Mouse (Mus musculus): ENCODE measurements around the gene Olfr573-ps1. TPM values are rescaled to one million over a fixed set of nuclear protein-coding genes. Genes with fewer than 3 reads are reported as not detected.

The Olfr573-ps1 gene
- polyA plus RNA-seq (2016; fragmentation: Nextera tagmentation; extraction: Ambion mirVana): not detected in 2 replicates

DNA sequence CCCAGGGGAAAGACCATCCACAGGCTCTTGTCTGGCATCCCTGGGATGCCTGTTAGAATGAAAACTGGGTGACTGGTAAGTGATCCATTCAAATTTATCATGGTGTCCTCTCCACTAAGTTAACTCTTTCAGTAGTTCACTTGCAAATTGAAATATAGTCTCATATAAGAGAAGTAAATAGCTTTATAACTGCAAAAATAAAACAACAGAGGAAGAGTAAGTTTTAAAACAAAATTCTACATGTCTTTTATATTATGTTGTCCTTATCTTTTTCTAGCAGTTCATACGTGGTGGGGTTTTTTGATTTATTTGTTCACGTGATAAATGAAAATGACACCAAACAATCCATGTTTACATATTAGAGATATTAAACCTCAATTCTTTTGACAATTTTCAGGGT is at the start of gene Olfr573-ps1:
TSS of gene Olfr573-ps1 (minus strand) at position 101 of the 400 bp plus-strand sequence.
- Histone ChIP-seq H3K27ac (no peak within 1 kb of the TSS), H3K36me3 (no peaks in the 10 kb centered on the region), H3K27me3 (no peaks in the 10 kb centered on the region), H3K9ac (replicated peaks) (no peak within 1 kb of the TSS), H3K4me1 (replicated peaks) (no peaks in the 10 kb centered on the region), H3K4me3 (replicated peaks) (no peak within 1 kb of the TSS), H3K9me3 (no peaks in the 10 kb centered on the region), H3K4me2 (no peak within 1 kb of the TSS)
- ATAC-seq (ENCODE audit: insufficient number of reproducible peaks, insufficient read depth, low FRiP score, low TSS enrichment, low read depth): no peak
- WGBS: 91% methylated on average over 2 of the region's 2 CpGs

- Histone ChIP-seq H3K4me3 (replicated peaks) (no peak within 1 kb of the TSS), H3K9me3 (no peaks in the 10 kb centered on the region), H3K4me2 (no peak within 1 kb of the TSS), H3K27ac (no peak within 1 kb of the TSS), H3K9ac (replicated peaks) (no peak within 1 kb of the TSS), H3K4me1 (replicated peaks) (no peaks in the 10 kb centered on the region), H3K27me3 (no peaks in the 10 kb centered on the region), H3K36me3 (no peaks in the 10 kb centered on the region)
- no peak for ATAC-seq (ENCODE audit: insufficient number of reproducible peaks, insufficient read depth, low FRiP score, low TSS enrichment, low read depth)
- 74% methylated on average over 3 of the region's 3 CpGs for WGBS
These were observed 46.8 kb upstream of the Olfr573-ps1 start, which contains the start of gene Olfr578 for GRCm38 (mm10) chr7:102989224-102989623. Gene Olfr578 (minus strand): TSS chr7:102989324.

- no peaks in the 10 kb centered on the region for H3K36me3 ChIP-seq
- no peaks in the 10 kb centered on the region for H3K4me1 ChIP-seq (replicated peaks)
- H3K9ac ChIP-seq (replicated peaks): no peak within 1 kb of the TSS
- no peak within 1 kb of the TSS for H3K4me2 ChIP-seq
- no peak for ATAC-seq (ENCODE audit: insufficient number of reproducible peaks, insufficient read depth, low FRiP score, low TSS enrichment, low read depth)
- H3K27me3 ChIP-seq: no peaks in the 10 kb centered on the region
- H3K9me3 ChIP-seq: no peaks in the 10 kb centered on the region
- WGBS: 84% methylated on average over 2 of the region's 2 CpGs
- no peak within 1 kb of the TSS for H3K27ac ChIP-seq
- H3K4me3 ChIP-seq (replicated peaks): no peak within 1 kb of the TSS
These were observed 33.5 kb upstream of the Olfr573-ps1 start, which contains the start of gene Olfr577 for GRCm38 (mm10) chr7:102975843-102976242. Gene Olfr577 (minus strand): TSS chr7:102975943.

DNA sequence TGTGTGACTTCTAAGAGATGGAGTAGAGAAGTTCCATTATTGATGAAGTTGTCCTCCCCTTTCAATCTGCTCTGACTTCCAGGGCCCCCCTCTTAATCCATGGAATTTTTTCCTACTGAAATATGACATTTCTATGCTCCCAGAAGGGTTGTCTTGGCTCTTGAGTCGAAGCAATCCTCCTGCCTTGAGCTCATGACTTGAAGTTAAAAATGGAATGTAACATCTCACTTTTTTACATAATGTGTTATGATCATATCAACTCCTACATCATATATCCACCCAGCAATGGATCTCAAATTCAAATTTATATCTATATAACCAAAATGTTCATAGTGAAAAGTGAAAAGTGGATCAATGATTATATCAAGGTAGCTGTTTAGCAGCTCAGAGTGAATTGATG is 32.0 kb upstream of the Olfr573-ps1 start:
- no peak overlapping the region for H3K4me2 ChIP-seq
- H3K36me3 ChIP-seq: no peaks in the 10 kb centered on the region
- H3K27ac ChIP-seq: no peak overlapping the region
- H3K9me3 ChIP-seq: no peaks in the 10 kb centered on the region
- H3K27me3 ChIP-seq: no peaks in the 10 kb centered on the region
- ATAC-seq (ENCODE audit: insufficient number of reproducible peaks, insufficient read depth, low FRiP score, low TSS enrichment, low read depth): no peak
- H3K9ac ChIP-seq (replicated peaks): no peak overlapping the region
- no peaks in the 10 kb centered on the region for H3K4me1 ChIP-seq (replicated peaks)
- no peak overlapping the region for H3K4me3 ChIP-seq (replicated peaks)
- 56% methylated on average over 1 of the region's 1 CpGs for WGBS

GRCm38 (mm10) chr7:102962360-102962759 is 20.0 kb upstream of the Olfr573-ps1 start, which contains the start of gene Olfr576:
Gene Olfr576 (plus strand): TSS chr7:102962660.
- Histone ChIP-seq H3K27me3 (no peaks in the 10 kb centered on the region), H3K9ac (replicated peaks) (no peak within 1 kb of the TSS), H3K4me2 (no peak within 1 kb of the TSS), H3K4me3 (replicated peaks) (no peak within 1 kb of the TSS), H3K36me3 (no peaks in the 10 kb centered on the region), H3K4me1 (replicated peaks) (no peaks in the 10 kb centered on the region), H3K9me3 (no peaks in the 10 kb centered on the region), H3K27ac (no peak within 1 kb of the TSS)
- WGBS: 59% methylated on average over 2 of the region's 2 CpGs
- ATAC-seq (ENCODE audit: insufficient number of reproducible peaks, insufficient read depth, low FRiP score, low TSS enrichment, low read depth): no peak

DNA sequence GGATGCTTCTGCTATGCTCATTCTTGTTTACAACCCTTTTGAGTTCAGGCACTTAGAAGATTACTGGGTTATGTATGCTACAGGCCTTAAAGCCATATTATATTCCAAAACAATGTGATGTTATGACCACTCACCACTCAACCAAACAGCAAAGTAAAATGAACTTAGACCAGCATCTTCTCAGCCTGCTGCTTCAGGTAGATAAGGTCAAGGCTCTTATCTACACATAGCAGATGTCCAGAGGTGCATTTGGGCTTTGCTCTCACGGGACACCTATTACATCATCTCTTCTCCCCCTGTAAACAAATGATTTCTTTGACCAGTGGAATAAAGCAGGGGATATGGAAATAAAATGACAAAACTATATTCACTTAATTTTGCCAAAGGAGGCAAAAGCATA is 16.2 kb upstream of the Olfr573-ps1 start, which contains the start of gene Olfr575:
TSS of gene Olfr575 (minus strand) at position 183 of the 400 bp plus-strand sequence.
- H3K4me3 ChIP-seq (replicated peaks): no peak within 1 kb of the TSS
- WGBS: 68% methylated on average over 1 of the region's 1 CpGs
- no peaks in the 10 kb centered on the region for H3K4me1 ChIP-seq (replicated peaks)
- H3K4me2 ChIP-seq: no peak within 1 kb of the TSS
- no peaks in the 10 kb centered on the region for H3K36me3 ChIP-seq
- no peak for ATAC-seq (ENCODE audit: insufficient number of reproducible peaks, insufficient read depth, low FRiP score, low TSS enrichment, low read depth)
- H3K9me3 ChIP-seq: no peaks in the 10 kb centered on the region
- no peak within 1 kb of the TSS for H3K27ac ChIP-seq
- no peak within 1 kb of the TSS for H3K9ac ChIP-seq (replicated peaks)
- H3K27me3 ChIP-seq: no peaks in the 10 kb centered on the region

DNA sequence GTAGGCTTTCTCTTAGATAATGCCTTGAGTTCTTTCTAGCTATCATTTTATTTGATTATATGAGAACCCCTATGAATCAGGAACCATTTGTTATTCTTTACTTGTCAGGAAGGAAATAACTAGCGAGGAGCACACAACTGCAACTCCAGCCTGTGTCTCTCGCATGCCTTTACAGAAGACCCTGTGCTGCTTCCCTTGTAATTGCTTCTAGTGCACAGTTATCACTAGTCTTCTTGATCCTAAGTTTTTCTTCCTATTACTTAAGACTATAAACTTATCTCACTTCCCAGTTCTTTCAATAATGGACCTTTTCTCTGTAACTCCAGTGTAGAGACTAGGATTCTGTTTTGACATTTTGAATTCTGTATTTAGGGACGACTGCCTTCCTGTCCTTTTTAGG is 15.8 kb upstream of the Olfr573-ps1 start:
- H3K9ac ChIP-seq (replicated peaks): no peak overlapping the region
- no peaks in the 10 kb centered on the region for H3K4me1 ChIP-seq (replicated peaks)
- no peaks in the 10 kb centered on the region for H3K9me3 ChIP-seq
- no peak for ATAC-seq (ENCODE audit: insufficient number of reproducible peaks, insufficient read depth, low FRiP score, low TSS enrichment, low read depth)
- no peak overlapping the region for H3K4me3 ChIP-seq (replicated peaks)
- no peak overlapping the region for H3K4me2 ChIP-seq
- WGBS: 75% methylated on average over 3 of the region's 3 CpGs
- H3K36me3 ChIP-seq: no peaks in the 10 kb centered on the region
- no peak overlapping the region for H3K27ac ChIP-seq
- H3K27me3 ChIP-seq: no peaks in the 10 kb centered on the region

DNA sequence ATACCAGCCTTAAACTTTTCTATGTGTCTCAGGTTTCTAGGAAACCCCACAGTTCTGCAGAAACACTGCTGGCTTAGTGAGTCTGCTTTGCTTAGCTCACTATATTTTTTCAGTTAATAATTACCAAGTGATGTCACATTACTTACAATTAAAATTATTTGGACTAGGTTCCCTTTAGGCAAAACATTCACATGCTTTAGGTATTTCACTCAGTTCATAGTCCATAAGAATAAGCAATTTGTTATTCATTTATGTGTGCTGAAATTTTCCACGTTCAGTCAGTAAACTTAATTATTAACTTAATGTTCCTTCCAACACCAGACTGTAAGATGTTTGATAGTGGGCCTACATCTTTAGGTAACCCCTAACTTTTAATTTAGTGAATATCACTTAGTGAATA is 8.4 kb upstream of the Olfr573-ps1 start:
- Histone ChIP-seq H3K27ac (no peak overlapping the region), H3K4me2 (no peak overlapping the region), H3K9ac (replicated peaks) (no peak overlapping the region), H3K27me3 (no peaks in the 10 kb centered on the region), H3K4me3 (replicated peaks) (no peak overlapping the region), H3K36me3 (no peaks in the 10 kb centered on the region), H3K4me1 (replicated peaks) (no peaks in the 10 kb centered on the region), H3K9me3 (no peaks in the 10 kb centered on the region)
- 66% methylated on average over 1 of the region's 1 CpGs for WGBS
- no peak for ATAC-seq (ENCODE audit: insufficient number of reproducible peaks, insufficient read depth, low FRiP score, low TSS enrichment, low read depth)

DNA sequence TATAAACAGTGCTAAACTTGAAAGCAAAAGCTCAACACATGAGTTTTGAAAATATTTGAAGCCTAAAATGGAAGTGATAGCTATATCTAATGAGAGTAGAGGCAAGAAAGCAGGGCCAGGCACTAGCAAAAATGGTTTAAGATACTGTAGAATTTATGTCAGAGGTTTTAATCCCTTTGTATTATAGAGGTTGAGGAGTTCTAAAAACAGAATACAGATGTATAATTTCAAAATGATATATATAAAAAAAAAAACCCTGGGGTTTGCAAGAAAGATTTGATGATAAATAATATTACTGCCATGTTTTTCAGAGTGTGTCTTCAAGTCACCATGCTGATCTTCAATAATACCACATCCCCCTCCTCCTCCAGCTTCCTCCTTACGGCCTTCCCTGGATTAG is 5.8 kb upstream of the Olfr573-ps1 start, which contains the start of gene Olfr574:
TSS of gene Olfr574 (plus strand) at position 301 of the 400 bp plus-strand sequence.
- no peak for ATAC-seq (ENCODE audit: insufficient number of reproducible peaks, insufficient read depth, low FRiP score, low TSS enrichment, low read depth)
- WGBS: 81% methylated on average over 1 of the region's 1 CpGs
- no peak within 1 kb of the TSS for H3K4me3 ChIP-seq (replicated peaks)

GRCm38 (mm10) chr7:102943417-102943816 is 1.0 kb upstream of the Olfr573-ps1 start:
- 80% methylated on average over 1 of the region's 1 CpGs for WGBS
- Histone ChIP-seq H3K4me3 (replicated peaks) (no peak overlapping the region), H3K27ac (no peak overlapping the region), H3K9ac (replicated peaks) (no peak overlapping the region), H3K36me3 (no peaks in the 10 kb centered on the region), H3K27me3 (no peaks in the 10 kb centered on the region), H3K4me2 (no peak overlapping the region), H3K4me1 (replicated peaks) (no peaks in the 10 kb centered on the region), H3K9me3 (no peaks in the 10 kb centered on the region)
- no peak for ATAC-seq (ENCODE audit: insufficient number of reproducible peaks, insufficient read depth, low FRiP score, low TSS enrichment, low read depth)

More for the DNA sequence above, 5.8 kb upstream of the Olfr573-ps1 start, which contains the start of gene Olfr574:
- no peaks in the 10 kb centered on the region for H3K4me1 ChIP-seq (replicated peaks)
- H3K36me3 ChIP-seq: no peaks in the 10 kb centered on the region
- no peak within 1 kb of the TSS for H3K4me2 ChIP-seq
- H3K9ac ChIP-seq (replicated peaks): no peak within 1 kb of the TSS
- H3K27ac ChIP-seq: no peak within 1 kb of the TSS
- no peaks in the 10 kb centered on the region for H3K9me3 ChIP-seq
- H3K27me3 ChIP-seq: no peaks in the 10 kb centered on the region

- no peak for ATAC-seq (ENCODE audit: insufficient number of reproducible peaks, insufficient read depth, low FRiP score, low TSS enrichment, low read depth)
- Histone ChIP-seq H3K4me1 (replicated peaks) (no peaks in the 10 kb centered on the region), H3K4me2 (no peak overlapping the region), H3K36me3 (no peaks in the 10 kb centered on the region), H3K27ac (no peak overlapping the region), H3K9me3 (no peaks in the 10 kb centered on the region), H3K9ac (replicated peaks) (no peak overlapping the region), H3K27me3 (no peaks in the 10 kb centered on the region), H3K4me3 (replicated peaks) (no peak overlapping the region)
- 87% methylated on average over 3 of the region's 3 CpGs for WGBS
These were observed 15.3 kb downstream of the Olfr573-ps1 start for GRCm38 (mm10) chr7:102927105-102927504.

DNA sequence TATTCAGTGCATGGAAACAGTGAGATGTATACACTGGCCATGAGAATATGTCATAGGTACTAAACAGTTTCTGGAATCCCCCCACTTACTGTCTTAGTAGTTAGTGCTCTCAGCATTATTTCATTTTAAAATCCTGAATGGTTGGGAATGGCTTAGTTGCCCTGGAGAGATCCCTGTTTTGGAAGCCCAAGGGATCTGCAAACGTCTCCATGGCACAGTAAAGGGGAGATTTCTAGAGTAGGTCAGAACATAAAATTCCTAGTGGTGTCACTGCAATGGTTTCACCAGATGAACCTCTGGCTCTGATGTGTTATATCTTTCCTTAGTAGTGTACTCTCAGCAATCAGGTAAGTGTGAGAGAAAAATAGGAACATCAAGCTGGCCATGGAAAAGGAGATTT is 18.3 kb downstream of the Olfr573-ps1 start, which contains the start of gene Olfr572:
TSS of gene Olfr572 (plus strand) at position 301 of the 400 bp plus-strand sequence.
- H3K9me3 ChIP-seq: no peaks in the 10 kb centered on the region
- H3K4me3 ChIP-seq (replicated peaks): no peak within 1 kb of the TSS
- no peak within 1 kb of the TSS for H3K9ac ChIP-seq (replicated peaks)
- 71% methylated on average over 1 of the region's 1 CpGs for WGBS
- H3K4me2 ChIP-seq: no peak within 1 kb of the TSS
- H3K36me3 ChIP-seq: no peaks in the 10 kb centered on the region
- no peak for ATAC-seq (ENCODE audit: insufficient number of reproducible peaks, insufficient read depth, low FRiP score, low TSS enrichment, low read depth)
- H3K27me3 ChIP-seq: no peaks in the 10 kb centered on the region
- H3K27ac ChIP-seq: no peak within 1 kb of the TSS
- H3K4me1 ChIP-seq (replicated peaks): no peaks in the 10 kb centered on the region
